Mouse (Mus musculus) hindbrain, embryonic 11.5 days (tissue): ENCODE data around the gene Bcr. TPM values are rescaled to one million over a fixed set of nuclear protein-coding genes. Genes with fewer than 3 reads are reported as not detected.

Experiments
- ATAC-seq: fragments of 200-750 bp; cut with Nextera tagmentation; 2 replicates; pipeline ENCODE4 v1.8.0; 2017; ENCODE audit warnings: mild to moderate bottlenecking, moderate TSS enrichment, moderate library complexity; ENCODE audit not compliant: low FRiP score
- DNase-seq: peaks from one replicate; pipeline ENCODE4 v3.0.0-alpha.2; 2015; ENCODE audit warnings: low spot score
- H3K27ac ChIP-seq: fragments of 300-500 bp; sonication (generic); 2 replicates; pipeline ENCODE4 v1.5.1; 2014; ENCODE audit warnings: mild to moderate bottlenecking, low read depth, low read length
- H3K27me3 ChIP-seq: fragments of 300-500 bp; sonication (generic); 2 replicates; pipeline ENCODE4 v1.6.1; 2014; ENCODE audit warnings: mild to moderate bottlenecking, low read length, moderate library complexity, mixed read lengths; ENCODE audit not compliant: control insufficient read depth, insufficient read depth
- H3K36me3 ChIP-seq: fragments of 300-500 bp; sonication (generic); 2 replicates; pipeline ENCODE4 v1.6.1; 2014; ENCODE audit warnings: mild to moderate bottlenecking, low read length, moderate library complexity, mixed read lengths; ENCODE audit not compliant: control insufficient read depth, insufficient read depth
- H3K4me1 ChIP-seq: fragments of 300-500 bp; sonication (generic); replicated peaks from 2 replicates; pipeline ENCODE4 v1.6.1; 2014; ENCODE audit warnings: low read length, mixed read lengths; ENCODE audit not compliant: control insufficient read depth, insufficient read depth
- H3K4me2 ChIP-seq: fragments of 300-500 bp; sonication (generic); replicated peaks from 2 replicates; pipeline ENCODE4 v1.6.1; 2014; ENCODE audit warnings: mild to moderate bottlenecking, low read depth, low read length
- H3K4me3 ChIP-seq: fragments of 300-500 bp; sonication (generic); 2 replicates; pipeline ENCODE4 v1.5.1; 2014; ENCODE audit warnings: low read depth, low read length
- H3K9ac ChIP-seq: fragments of 300-500 bp; sonication (generic); 2 replicates; pipeline ENCODE4 v1.6.1; 2014; ENCODE audit warnings: low read depth, low read length
- H3K9me3 ChIP-seq: fragments of 300-500 bp; sonication (generic); 2 replicates; pipeline ENCODE4 v1.6.1; 2016; ENCODE audit warnings: low read length; ENCODE audit not compliant: control insufficient read depth
- WGBS: fragments of 180-500 bp; shearing (Covaris S2); extraction: QIAGEN DNeasy Blood & Tissue Kit; methylation state at CpG from one replicate; pipeline ENCODE4 v1.1.7; 2014; 5-methylcytosine and 5-hydroxymethylcytosine counted together
- polyA plus RNA-seq: library from polyadenylated mRNA; unstranded; fragments of >200 nt; fragmentation: Nextera tagmentation; extraction: Ambion mirVana; gene quantifications from 2 replicates; pipeline ENCODE4 v1.2.1, GENCODE M21; 2014

The Bcr gene
- polyA plus RNA-seq, 1 experiment from 2014 or later = 15.2 TPM

- H3K9me3 ChIP-seq = no peaks in the 10 kb centered on the region
- H3K27me3 ChIP-seq = peaks cover 7% of the 10 kb centered on the region
- H3K4me1 ChIP-seq = peaks cover 11% of the 10 kb centered on the region
- ATAC-seq (peak; percentile 70), DNase-seq (peak; percentile 59)
- H3K4me3 ChIP-seq = no peak overlapping the region
- 32% methylated on average over 22 of the region's 22 CpGs for WGBS
- H3K36me3 ChIP-seq = no peaks in the 10 kb centered on the region
- H3K4me2 ChIP-seq = peak overlapping the region; percentile 19; the same call in 1 of the 2 replicates
- no peak overlapping the region for H3K27ac ChIP-seq
- no peak overlapping the region for H3K9ac ChIP-seq
Measured at GRCm38 (mm10) chr10:75093252-75093987, 33.0 kb downstream of the Bcr start.

- H3K4me1 ChIP-seq = peaks cover 15% of the 10 kb centered on the region
- WGBS = 91% methylated on average over 1 of the region's 1 CpGs
Measured at GRCm38 (mm10) chr10:75094338-75094737, 33.9 kb downstream of the Bcr start.

GRCm38 (mm10) chr10:75095216-75095615 lies 34.8 kb downstream of the Bcr start:
- H3K36me3 ChIP-seq = no peaks in the 10 kb centered on the region
- H3K4me3 ChIP-seq = no peak overlapping the region
- no peak overlapping the region for H3K9ac ChIP-seq
- no peak overlapping the region for H3K4me2 ChIP-seq
- peaks cover 15% of the 10 kb centered on the region for H3K4me1 ChIP-seq
- peaks cover 7% of the 10 kb centered on the region for H3K27me3 ChIP-seq
- ATAC-seq (no peak), DNase-seq (no peak)
- WGBS = 95% methylated on average over 7 of the region's 7 CpGs
- no peak overlapping the region for H3K27ac ChIP-seq
- H3K9me3 ChIP-seq = no peaks in the 10 kb centered on the region

More at GRCm38 (mm10) chr10:75094338-75094737, 33.9 kb downstream of the Bcr start:
- Histone ChIP-seq H3K4me2 (no peak overlapping the region), H3K9ac (no peak overlapping the region), H3K9me3 (no peaks in the 10 kb centered on the region), H3K4me3 (no peak overlapping the region), H3K27me3 (peaks cover 7% of the 10 kb centered on the region), H3K36me3 (no peaks in the 10 kb centered on the region), H3K27ac (no peak overlapping the region)
- no peak for ATAC-seq
- no peak for DNase-seq

GRCm38 (mm10) chr10:75098446-75099183 lies 38.2 kb downstream of the Bcr start:
- ATAC-seq (peak; percentile 90), DNase-seq (peak; percentile 72)
- Histone ChIP-seq H3K9ac (no peak overlapping the region), H3K27me3 (peaks cover 7% of the 10 kb centered on the region), H3K4me2 (no peak overlapping the region), H3K36me3 (no peaks in the 10 kb centered on the region), H3K9me3 (no peaks in the 10 kb centered on the region), H3K27ac (0 out of 2 replicates have a peak overlapping the region, but pooled peaks have one; percentile 44), H3K4me1 (peaks cover 12% of the 10 kb centered on the region), H3K4me3 (no peak overlapping the region)
- WGBS = 19% methylated on average over 10 of the region's 10 CpGs

GRCm38 (mm10) chr10:75100298-75100697 lies 39.9 kb downstream of the Bcr start:
- H3K36me3 ChIP-seq = no peaks in the 10 kb centered on the region
- H3K9ac ChIP-seq = no peak overlapping the region
- no peaks in the 10 kb centered on the region for H3K9me3 ChIP-seq
- peaks cover 12% of the 10 kb centered on the region for H3K4me1 ChIP-seq
- H3K27ac ChIP-seq = no peak overlapping the region
- H3K4me3 ChIP-seq = no peak overlapping the region
- 60% methylated on average over 7 of the region's 7 CpGs for WGBS
- DNase-seq (peak; percentile 28), ATAC-seq (no peak)
- H3K27me3 ChIP-seq = peaks cover 7% of the 10 kb centered on the region
- no peak overlapping the region for H3K4me2 ChIP-seq

- WGBS = 80% methylated on average over 2 of the region's 2 CpGs
- Histone ChIP-seq H3K4me2 (no peak overlapping the region), H3K36me3 (no peaks in the 10 kb centered on the region), H3K9me3 (no peaks in the 10 kb centered on the region), H3K4me1 (peaks cover 9% of the 10 kb centered on the region; the same call in 1 of the 2 replicates), H3K4me3 (no peak overlapping the region), H3K27me3 (no peaks in the 10 kb centered on the region), H3K27ac (no peak overlapping the region), H3K9ac (no peak overlapping the region)
- DNase-seq = no peak
- ATAC-seq = no peak
Measured at GRCm38 (mm10) chr10:75103502-75103901, 43.1 kb downstream of the Bcr start.

DNA sequence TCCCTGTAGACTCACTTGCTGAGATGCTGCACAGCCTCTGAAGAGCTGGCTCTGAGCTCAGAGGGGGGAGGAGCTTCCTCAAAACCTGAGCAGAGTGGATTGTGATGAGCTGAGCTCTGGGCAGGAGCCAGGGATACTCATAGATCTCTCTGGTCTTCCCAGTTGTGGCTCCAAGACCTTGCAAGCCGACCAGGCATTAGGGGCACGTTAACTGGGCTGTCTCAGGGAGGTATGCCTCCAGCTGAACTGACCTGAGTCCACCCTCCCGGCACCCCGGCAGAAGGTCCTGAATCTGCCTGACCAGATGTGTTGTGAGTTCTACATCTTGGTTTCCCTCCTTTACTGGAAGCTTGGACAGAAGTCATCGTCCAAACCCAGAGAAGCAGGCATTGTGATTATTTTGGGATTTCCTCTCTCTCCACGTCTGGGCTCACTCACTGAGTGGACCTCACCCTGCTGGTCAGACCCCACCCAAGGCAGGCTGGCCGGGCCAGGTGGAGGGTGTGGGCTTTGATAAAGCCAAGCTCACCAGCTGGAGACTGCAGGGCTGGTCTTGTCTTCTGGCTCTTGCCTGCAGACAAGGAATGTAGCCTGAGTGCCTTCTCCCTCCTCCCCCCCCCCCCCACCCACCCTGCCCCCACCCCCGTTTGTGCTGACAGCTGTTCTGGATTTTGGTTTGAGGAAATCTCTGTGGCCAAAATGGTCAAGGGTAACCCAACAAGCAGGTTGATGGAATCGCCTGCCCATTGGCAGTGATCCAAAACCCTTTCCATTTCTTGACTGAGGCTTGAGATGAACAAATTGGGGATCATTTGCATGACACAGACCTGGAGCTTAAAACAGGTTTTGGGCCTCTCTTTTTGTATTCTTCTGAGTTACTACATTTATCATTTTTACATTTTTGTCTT lies 44.1 kb downstream of the Bcr start:
- no peaks in the 10 kb centered on the region for H3K36me3 ChIP-seq
- H3K27ac ChIP-seq = no peak overlapping the region
- H3K4me1 ChIP-seq = peaks cover 5% of the 10 kb centered on the region; the same call in 1 of the 2 replicates
- H3K4me2 ChIP-seq = no peak overlapping the region
- 71% methylated on average over 9 of the region's 9 CpGs for WGBS
- ATAC-seq = no peak
- no peaks in the 10 kb centered on the region for H3K27me3 ChIP-seq
- no peak for DNase-seq
- H3K9me3 ChIP-seq = no peaks in the 10 kb centered on the region
- H3K9ac ChIP-seq = no peak overlapping the region
- no peak overlapping the region for H3K4me3 ChIP-seq

- H3K9ac ChIP-seq = no peak overlapping the region
- WGBS = 87% methylated on average over 4 of the region's 4 CpGs
- H3K4me2 ChIP-seq = no peak overlapping the region
- no peaks in the 10 kb centered on the region for H3K9me3 ChIP-seq
- H3K4me3 ChIP-seq = no peak overlapping the region
- no peak overlapping the region for H3K27ac ChIP-seq
- ATAC-seq (no peak), DNase-seq (no peak)
- H3K4me1 ChIP-seq = peaks cover 5% of the 10 kb centered on the region; the same call in 1 of the 2 replicates
- no peaks in the 10 kb centered on the region for H3K36me3 ChIP-seq
- H3K27me3 ChIP-seq = no peaks in the 10 kb centered on the region
Measured at GRCm38 (mm10) chr10:75105099-75105461, 44.7 kb downstream of the Bcr start.
